Mouse (Mus musculus): ENCODE data around the gene Agap1. TPM values are rescaled to one million over a fixed set of nuclear protein-coding genes. Genes with fewer than 3 reads are reported as not detected.

Agap1 gene
- polyA plus RNA-seq, 1 experiment from 2014 or later: 4.2 TPM

DNA sequence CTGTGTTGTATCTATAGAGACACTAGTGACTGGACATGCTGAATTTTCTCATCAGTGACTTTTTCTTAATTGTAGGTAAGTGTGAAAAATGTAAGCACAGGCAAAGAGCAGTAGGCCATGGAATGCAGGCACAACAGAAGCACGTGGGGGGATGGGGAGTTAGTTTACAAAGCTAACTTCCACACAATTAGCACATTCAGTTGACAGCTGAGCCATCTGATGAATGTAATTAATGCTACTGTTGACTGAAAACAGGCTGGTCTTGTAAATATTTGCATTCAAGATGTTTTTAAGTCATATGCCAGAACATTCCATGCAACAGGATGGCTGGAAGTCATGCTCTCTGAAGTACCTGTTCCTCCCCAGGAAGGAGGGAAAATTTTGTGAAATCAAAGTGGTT lies 236.5 kb downstream of the Agap1 start:
- no peaks in the 10 kb centered on the region for H3K9me3 ChIP-seq (ENCODE audit: control insufficient read depth, low read length)
- no peak for DNase-seq (ENCODE audit: low spot score)
- H3K9ac ChIP-seq (ENCODE audit: low read length): no peak overlapping the region
- no peak overlapping the region for H3K27ac ChIP-seq (replicated peaks)
- H3K4me1 ChIP-seq (replicated peaks; ENCODE audit: control insufficient read depth, insufficient read depth): no peaks in the 10 kb centered on the region
- 45% methylated on average over 1 of the region's 1 CpGs for WGBS
- no peak overlapping the region for H3K4me3 ChIP-seq (ENCODE audit: low read depth, low read length)
- no peak overlapping the region for H3K4me2 ChIP-seq (replicated peaks; ENCODE audit: low read depth)
- H3K27me3 ChIP-seq (ENCODE audit: control insufficient read depth, insufficient read depth, low read length): no peaks in the 10 kb centered on the region
- H3K36me3 ChIP-seq (ENCODE audit: control insufficient read depth, insufficient read depth, low read length): peaks cover under 1% of the 10 kb centered on the region; the same call in 1 of the 2 replicates
- TF ChIP-seq CTCF (IDR thresholded peaks at IDR 0.05; ENCODE audit: low read depth) (no peak), EP300 (optimal IDR thresholded peaks at IDR 0.05) (no peak)
- no peak for ATAC-seq (ENCODE audit: low FRiP score, low TSS enrichment)

DNA sequence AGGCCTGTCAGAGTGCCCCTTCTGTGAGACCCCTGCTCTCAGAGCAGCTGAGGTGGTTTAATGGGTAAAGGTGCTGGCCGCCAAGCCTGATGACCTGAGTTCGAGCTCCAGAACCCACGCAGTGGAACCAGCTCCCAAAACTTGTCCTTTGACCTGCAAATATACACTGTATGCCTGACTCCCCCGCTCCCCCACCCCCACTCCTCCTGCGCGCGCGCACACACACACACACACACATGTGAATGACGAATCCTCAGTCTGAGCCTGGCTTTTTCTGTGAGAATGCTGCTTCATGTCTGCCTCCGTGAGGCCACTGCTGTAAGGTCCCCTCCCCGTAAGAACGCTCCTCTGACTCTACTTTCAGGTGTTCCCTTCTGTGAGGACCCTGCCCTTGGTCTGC lies 237.8 kb downstream of the Agap1 start:
- Histone ChIP-seq H3K27ac (replicated peaks) (no peak overlapping the region), H3K4me2 (replicated peaks; ENCODE audit: low read depth) (no peak overlapping the region), H3K27me3 (ENCODE audit: control insufficient read depth, insufficient read depth, low read length) (no peaks in the 10 kb centered on the region), H3K36me3 (ENCODE audit: control insufficient read depth, insufficient read depth, low read length) (no peaks in the 10 kb centered on the region), H3K9ac (ENCODE audit: low read length) (no peak overlapping the region), H3K4me1 (replicated peaks; ENCODE audit: control insufficient read depth, insufficient read depth) (no peaks in the 10 kb centered on the region), H3K9me3 (ENCODE audit: control insufficient read depth, low read length) (no peaks in the 10 kb centered on the region), H3K4me3 (ENCODE audit: low read depth, low read length) (no peak overlapping the region)
- ATAC-seq (ENCODE audit: low FRiP score, low TSS enrichment) (no peak), DNase-seq (ENCODE audit: low spot score) (no peak)
- 90% methylated on average over 12 of the region's 12 CpGs for WGBS
- TF ChIP-seq CTCF (IDR thresholded peaks at IDR 0.05; ENCODE audit: low read depth): no peak
- TF ChIP-seq EP300 (optimal IDR thresholded peaks at IDR 0.05): no peak

DNA sequence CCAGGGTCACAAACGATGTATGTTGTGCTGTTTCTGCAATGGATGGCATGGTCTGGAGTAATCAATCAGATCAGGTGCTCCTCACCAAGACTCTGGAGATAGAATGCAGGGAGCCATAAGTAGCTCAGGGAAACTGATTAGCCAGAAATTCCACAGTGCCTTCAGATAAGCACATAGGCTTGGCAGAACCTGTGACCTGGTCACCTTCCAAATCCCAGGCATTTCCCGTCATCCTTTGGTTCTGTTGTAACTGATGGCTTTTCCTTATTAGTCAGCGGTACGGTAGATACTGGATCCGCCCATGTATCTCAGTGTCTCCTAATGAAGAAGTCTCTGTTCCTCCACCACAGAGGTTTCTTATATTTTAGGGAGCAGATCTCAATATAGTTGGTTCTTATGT lies 240.3 kb downstream of the Agap1 start:
- 75% methylated on average over 5 of the region's 5 CpGs for WGBS
- no peak for ATAC-seq (ENCODE audit: low FRiP score, low TSS enrichment)

DNA sequence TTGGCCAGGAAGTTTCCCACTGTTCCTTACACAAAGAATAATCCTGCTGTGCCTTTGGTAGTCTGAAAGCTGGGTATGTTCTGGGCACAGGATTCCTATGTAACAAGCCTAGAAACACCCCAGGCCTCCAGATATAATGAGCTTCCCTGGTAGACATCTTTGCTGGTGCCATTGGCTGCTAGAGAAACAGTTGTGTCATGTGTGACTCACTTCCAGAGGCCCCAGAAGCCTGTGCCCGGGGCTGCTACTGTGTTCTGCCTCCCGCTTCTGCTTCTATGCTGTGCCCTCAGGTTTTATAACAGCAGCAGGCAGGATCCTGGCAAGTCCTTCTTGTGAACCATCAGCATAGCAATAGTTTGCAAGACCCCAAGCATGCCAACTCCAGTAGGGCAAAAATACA lies 242.6 kb downstream of the Agap1 start:
- ATAC-seq (ENCODE audit: low FRiP score, low TSS enrichment) (no peak), DNase-seq (ENCODE audit: low spot score) (no peak)
- Histone ChIP-seq H3K27me3 (ENCODE audit: control insufficient read depth, insufficient read depth, low read length) (no peaks in the 10 kb centered on the region), H3K36me3 (ENCODE audit: control insufficient read depth, insufficient read depth, low read length) (no peaks in the 10 kb centered on the region), H3K4me2 (replicated peaks; ENCODE audit: low read depth) (no peak overlapping the region), H3K4me3 (ENCODE audit: low read depth, low read length) (no peak overlapping the region), H3K4me1 (replicated peaks; ENCODE audit: control insufficient read depth, insufficient read depth) (no peaks in the 10 kb centered on the region), H3K27ac (replicated peaks) (no peak overlapping the region), H3K9ac (ENCODE audit: low read length) (no peak overlapping the region), H3K9me3 (ENCODE audit: control insufficient read depth, low read length) (no peaks in the 10 kb centered on the region)
- no peak for TF ChIP-seq EP300 (optimal IDR thresholded peaks at IDR 0.05)
- no peak for TF ChIP-seq CTCF (IDR thresholded peaks at IDR 0.05; ENCODE audit: low read depth)
- 71% methylated on average over 2 of the region's 2 CpGs for WGBS

More for the DNA sequence above, 240.3 kb downstream of the Agap1 start:
- Histone ChIP-seq H3K4me3 (ENCODE audit: low read depth, low read length) (no peak overlapping the region), H3K4me2 (replicated peaks; ENCODE audit: low read depth) (no peak overlapping the region), H3K9me3 (ENCODE audit: control insufficient read depth, low read length) (no peaks in the 10 kb centered on the region), H3K4me1 (replicated peaks; ENCODE audit: control insufficient read depth, insufficient read depth) (no peaks in the 10 kb centered on the region), H3K9ac (ENCODE audit: low read length) (no peak overlapping the region), H3K27me3 (ENCODE audit: control insufficient read depth, insufficient read depth, low read length) (no peaks in the 10 kb centered on the region), H3K27ac (replicated peaks) (no peak overlapping the region), H3K36me3 (ENCODE audit: control insufficient read depth, insufficient read depth, low read length) (no peaks in the 10 kb centered on the region)
- TF ChIP-seq EP300 (optimal IDR thresholded peaks at IDR 0.05) (no peak), CTCF (IDR thresholded peaks at IDR 0.05; ENCODE audit: low read depth) (no peak)
- DNase-seq (ENCODE audit: low spot score): no peak

DNA sequence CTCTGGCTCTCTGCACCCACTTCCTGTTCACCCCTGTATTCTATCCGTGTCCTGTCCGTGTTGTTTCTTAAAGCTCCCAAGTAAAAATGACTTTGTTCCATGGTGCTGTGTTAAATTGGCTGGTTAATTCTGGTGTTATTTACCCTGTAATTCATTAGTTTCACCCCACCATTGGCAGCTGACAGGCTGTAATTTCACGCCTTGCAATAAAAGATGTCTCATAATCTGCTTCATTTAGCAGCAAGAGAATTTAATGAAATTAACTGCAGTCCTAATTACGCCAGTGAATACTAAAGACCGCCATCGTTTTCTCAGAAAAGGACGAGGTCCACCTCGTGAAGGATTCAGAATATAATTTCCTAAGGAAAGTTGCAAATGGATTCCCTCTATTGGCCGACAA lies 245.6 kb downstream of the Agap1 start:
- H3K4me3 ChIP-seq (ENCODE audit: low read depth, low read length): no peak overlapping the region
- ATAC-seq (ENCODE audit: low FRiP score, low TSS enrichment): no peak
- H3K9ac ChIP-seq (ENCODE audit: low read length): no peak overlapping the region
- no peaks in the 10 kb centered on the region for H3K9me3 ChIP-seq (ENCODE audit: control insufficient read depth, low read length)
- WGBS: 90% methylated on average over 9 of the region's 9 CpGs
- H3K36me3 ChIP-seq (ENCODE audit: control insufficient read depth, insufficient read depth, low read length): no peaks in the 10 kb centered on the region
- no peak for DNase-seq (ENCODE audit: low spot score)
- no peak overlapping the region for H3K27ac ChIP-seq (replicated peaks)
- H3K4me1 ChIP-seq (replicated peaks; ENCODE audit: control insufficient read depth, insufficient read depth): no peaks in the 10 kb centered on the region
- H3K4me2 ChIP-seq (replicated peaks; ENCODE audit: low read depth): no peak overlapping the region
- TF ChIP-seq CTCF (IDR thresholded peaks at IDR 0.05; ENCODE audit: low read depth) (no peak), EP300 (optimal IDR thresholded peaks at IDR 0.05) (no peak)
- no peaks in the 10 kb centered on the region for H3K27me3 ChIP-seq (ENCODE audit: control insufficient read depth, insufficient read depth, low read length)

DNA sequence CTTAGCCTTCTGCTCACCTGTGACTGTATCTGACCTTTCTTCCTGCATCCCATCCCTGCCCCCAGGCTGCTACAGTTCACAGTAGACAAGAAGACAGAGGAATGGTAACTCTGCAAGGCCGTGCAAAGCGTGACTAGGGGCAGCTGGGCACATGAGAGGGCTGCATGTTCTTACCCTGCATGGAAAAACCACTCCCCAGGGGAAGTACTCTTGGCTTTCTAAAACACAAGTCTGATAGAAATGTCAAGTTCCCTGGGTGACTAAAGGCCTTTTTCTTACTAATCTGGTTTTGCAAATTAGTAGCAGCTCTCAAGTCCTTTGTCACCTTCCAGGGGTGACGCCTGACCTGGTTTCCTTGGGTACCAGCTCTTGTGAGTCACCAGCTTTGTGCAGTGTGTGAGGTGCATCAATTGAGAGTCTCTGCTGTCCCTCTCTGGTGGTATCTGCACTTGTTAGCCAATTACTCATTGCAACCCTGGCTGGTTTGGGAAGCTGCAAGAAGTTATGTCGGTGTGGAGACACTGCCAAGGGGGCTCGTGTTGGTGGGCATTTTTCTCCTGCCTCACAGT lies 246.6 kb downstream of the Agap1 start:
- 73% methylated on average over 5 of the region's 5 CpGs for WGBS
- ATAC-seq (ENCODE audit: low FRiP score, low TSS enrichment): peak; percentile 29; the same call in 1 of the 2 replicates
- H3K4me3 ChIP-seq (ENCODE audit: low read depth, low read length): no peak overlapping the region
- no peaks in the 10 kb centered on the region for H3K4me1 ChIP-seq (replicated peaks; ENCODE audit: control insufficient read depth, insufficient read depth)
- H3K36me3 ChIP-seq (ENCODE audit: control insufficient read depth, insufficient read depth, low read length): no peaks in the 10 kb centered on the region
- DNase-seq (ENCODE audit: low spot score): no peak
- H3K27ac ChIP-seq (replicated peaks): peak overlapping the region; percentile 56; the same call in 1 of the 2 replicates
- TF ChIP-seq CTCF (IDR thresholded peaks at IDR 0.05; ENCODE audit: low read depth): no peak
- TF ChIP-seq EP300 (optimal IDR thresholded peaks at IDR 0.05): peak; percentile 64
- H3K4me2 ChIP-seq (replicated peaks; ENCODE audit: low read depth): no peak overlapping the region
- no peaks in the 10 kb centered on the region for H3K27me3 ChIP-seq (ENCODE audit: control insufficient read depth, insufficient read depth, low read length)
- no peak overlapping the region for H3K9ac ChIP-seq (ENCODE audit: low read length)
- H3K9me3 ChIP-seq (ENCODE audit: control insufficient read depth, low read length): no peaks in the 10 kb centered on the region

Measured in stomach, postnatal 0 days (tissue).